Mouse (Mus musculus) forebrain, embryonic 15.5 days (tissue): Measurements from ENCODE around the gene Gm5617. TPM values are rescaled to one million over a fixed set of nuclear protein-coding genes. Genes with fewer than 3 reads are reported as not detected.
"Not testable (repeated sequence)": the region's sequence is repeated elsewhere in the genome, so short reads cannot be mapped to it uniquely, and the experiment has no call there.

Source experiments
- ATAC-seq: fragments of 200-750 bp; cut with Nextera tagmentation; replicated peaks from 2 replicates; pipeline ENCODE4 v1.8.0; 2017; ENCODE audit warnings: mild to moderate bottlenecking, moderate TSS enrichment, moderate library complexity
- H3K27ac ChIP-seq: fragments of 300-500 bp; sonication (generic); replicated peaks from 2 replicates; pipeline ENCODE4 v1.5.1; 2015; ENCODE audit warnings: mild to moderate bottlenecking, inconsistent platforms
- H3K27me3 ChIP-seq: fragments of 300-500 bp; sonication (generic); 2 replicates; pipeline ENCODE4 v1.6.1; 2015; ENCODE audit warnings: inconsistent platforms
- H3K36me3 ChIP-seq: fragments of 300-500 bp; sonication (generic); 2 replicates; pipeline ENCODE4 v1.6.1; 2015; ENCODE audit warnings: mild to moderate bottlenecking, inconsistent platforms
- H3K4me1 ChIP-seq: fragments of 300-500 bp; sonication (generic); 2 replicates; pipeline ENCODE4 v1.6.1; 2015; ENCODE audit warnings: inconsistent platforms
- H3K4me2 ChIP-seq: fragments of 300-500 bp; sonication (generic); replicated peaks from 2 replicates; pipeline ENCODE4 v1.6.1; 2015; ENCODE audit warnings: mild to moderate bottlenecking, inconsistent platforms
- H3K4me3 ChIP-seq: fragments of 300-500 bp; sonication (generic); 2 replicates; pipeline ENCODE4 v1.5.1; 2015; ENCODE audit warnings: mild to moderate bottlenecking, inconsistent platforms
- H3K9ac ChIP-seq: fragments of 300-500 bp; sonication (generic); replicated peaks from 2 replicates; pipeline ENCODE4 v1.6.1; 2015; ENCODE audit warnings: mild to moderate bottlenecking, inconsistent platforms
- H3K9me3 ChIP-seq: fragments of 300-500 bp; sonication (generic); 2 replicates; pipeline ENCODE4 v1.6.1; 2016; ENCODE audit warnings: inconsistent platforms
- WGBS: fragments of 180-500 bp; shearing (Covaris S2); methylation state at CpG from one replicate; pipeline ENCODE4 v1.1.7; 2015; ENCODE audit warnings: mixed read lengths; 5-methylcytosine and 5-hydroxymethylcytosine counted together
- microRNA-seq: library from miRNA; unstranded; fragments of <30 nt; microRNA quantifications from one replicate; pipeline ENCODE4, GENCODE M21; 2016
- polyA plus RNA-seq: library from polyadenylated mRNA; unstranded; fragments of >200 nt; fragmentation: Nextera tagmentation; extraction: Ambion mirVana; gene quantifications from 2 replicates; pipeline ENCODE4 v1.2.1, GENCODE M21; 2015

Gene Gm5617
- polyA plus RNA-seq, 1 experiment from 2014 or later = 23.1 TPM

DNA sequence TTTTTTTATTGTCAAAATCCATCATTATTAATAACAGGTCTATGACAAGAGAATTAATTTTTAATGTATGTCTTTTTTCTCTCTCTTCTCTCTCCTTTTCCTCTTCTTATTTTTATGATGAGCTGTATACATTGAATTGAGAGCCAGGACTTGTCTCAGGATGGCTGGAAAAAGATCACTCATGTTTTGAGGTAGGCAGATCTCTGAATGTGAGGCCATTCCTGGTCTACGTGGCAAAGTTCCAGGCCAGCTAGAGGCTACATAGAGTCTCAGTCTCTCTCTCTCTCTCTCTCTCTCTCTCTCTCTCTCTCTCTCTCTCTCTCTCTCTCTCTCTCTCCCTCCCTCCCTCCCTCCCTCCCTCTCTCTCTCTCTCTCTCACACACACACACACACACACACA, 42.4 kb downstream of the Gm5617 start:
- 23% methylated on average over 1 of the region's 1 CpGs for WGBS
- peak overlapping the region; percentile 48; the same call in 1 of the 2 replicates for H3K4me2 ChIP-seq
- H3K36me3 ChIP-seq, H3K9ac ChIP-seq, H3K9me3 ChIP-seq, ATAC-seq, H3K27me3 ChIP-seq, H3K27ac ChIP-seq, H3K4me1 ChIP-seq, H3K4me3 ChIP-seq: not testable (repeated sequence)

DNA sequence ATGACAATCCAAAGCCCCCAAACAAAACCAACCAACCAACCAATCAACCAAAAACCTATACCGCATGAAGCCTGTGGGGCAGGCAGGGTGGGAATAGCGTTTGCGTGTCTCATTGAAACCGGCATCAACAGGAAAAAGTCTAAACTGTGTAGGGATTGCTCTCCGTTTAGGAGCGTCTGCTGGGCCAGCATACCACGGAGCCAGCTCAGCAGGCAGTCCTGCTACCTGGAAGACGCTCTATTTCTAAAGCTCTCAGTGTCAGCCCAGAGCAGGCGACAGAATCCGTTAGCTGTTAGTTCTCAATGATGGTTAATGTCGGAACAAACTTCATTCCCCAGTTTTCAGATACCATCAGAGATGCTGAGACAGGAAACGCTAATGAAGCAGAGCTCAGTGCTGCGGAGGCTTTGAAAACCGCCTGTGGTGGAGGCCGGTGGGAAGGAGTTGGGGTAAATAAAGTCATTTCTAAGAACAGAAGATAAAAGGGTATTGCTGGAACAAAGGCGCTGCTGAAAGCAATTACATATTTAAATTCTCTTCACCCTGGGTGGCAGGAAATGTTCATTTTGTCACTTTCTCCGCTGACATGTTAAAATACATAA, 42.9 kb downstream of the Gm5617 start:
- WGBS = under 1% methylated on average over 17 of the region's 17 CpGs
- peak overlapping the region; percentile 65 for H3K27ac ChIP-seq
- no peaks in the 10 kb centered on the region for H3K36me3 ChIP-seq
- no peaks in the 10 kb centered on the region for H3K27me3 ChIP-seq
- H3K9ac ChIP-seq = peak overlapping the region; percentile 36
- peak; percentile 57; the same call in 1 of the 2 replicates for ATAC-seq
- H3K9me3 ChIP-seq = peaks cover 5% of the 10 kb centered on the region; the same call in 1 of the 2 replicates
- peak overlapping the region; percentile 24 for H3K4me3 ChIP-seq
- H3K4me1 ChIP-seq = peaks cover 9% of the 10 kb centered on the region
- H3K4me2 ChIP-seq = peak overlapping the region; percentile 48

DNA sequence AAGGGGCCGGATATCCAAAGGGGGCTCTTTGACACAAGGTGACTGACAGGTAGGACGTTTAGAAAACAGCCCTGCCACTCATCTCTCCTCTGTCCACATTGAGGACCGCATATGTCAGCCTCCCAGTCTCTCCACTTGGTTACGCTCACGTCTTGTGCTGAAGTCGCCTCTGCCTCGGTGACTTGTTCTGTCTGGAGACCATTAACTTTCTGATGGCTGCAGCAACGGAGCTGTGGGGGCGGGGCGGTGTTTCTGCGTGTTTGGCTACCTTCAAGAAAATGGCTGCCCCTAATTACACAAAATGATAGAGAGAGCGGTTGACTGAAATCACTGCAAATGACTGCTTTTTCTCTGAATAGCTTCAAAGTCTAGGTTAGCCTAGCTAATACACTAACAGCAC, 43.4 kb downstream of the Gm5617 start:
- Histone ChIP-seq H3K36me3 (no peaks in the 10 kb centered on the region), H3K9me3 (peaks cover 5% of the 10 kb centered on the region; the same call in 1 of the 2 replicates), H3K9ac (peak overlapping the region; percentile 36), H3K4me3 (peak overlapping the region; percentile 24), H3K27ac (peak overlapping the region; percentile 65; the same call in 1 of the 2 replicates), H3K27me3 (no peaks in the 10 kb centered on the region), H3K4me1 (peaks cover 9% of the 10 kb centered on the region), H3K4me2 (peak overlapping the region; percentile 48)
- peak; percentile 32; the same call in 1 of the 2 replicates for ATAC-seq
- WGBS = 8% methylated on average over 12 of the region's 12 CpGs

Small RNA genes within 50 kb of the gene (microRNA-seq; reads per million reads assigned to microRNA genes)
- not detected for gene Gm23653

Other genes with a start within 250 kb of the Gm5617 start
- gene Nxpe2, start 142.0 kb upstream of the Gm5617 start, polyA plus RNA-seq = 0.19 and 0.49 TPM in 2 replicates
- 100 and 115 TPM in 2 replicates for gene Rexo2, start 14.8 kb upstream of the Gm5617 start, polyA plus RNA-seq
- 104 and 105 TPM in 2 replicates for gene Rbm7, start 143 bp upstream of the Gm5617 start, polyA plus RNA-seq
- 0.42 and 0.74 TPM in 2 replicates for gene Nnmt, start 109.7 kb downstream of the Gm5617 start, polyA plus RNA-seq